Mouse (Mus musculus) spleen, adult 12 weeks (tissue): ENCODE results near the gene Sdk2.

Source experiments
- DNase-seq: peaks from one replicate; pipeline ENCODE4 v3.0.0; 2022; ENCODE audit warnings: low spot score

Sdk2 gene

GRCm38 (mm10) chr11:113991886-113992285 is 75.0 kb downstream of the Sdk2 start:
- no peak for DNase-seq

GRCm38 (mm10) chr11:113990466-113990865 is 76.4 kb downstream of the Sdk2 start:
- no peak for DNase-seq

GRCm38 (mm10) chr11:113990065-113990464 is 76.8 kb downstream of the Sdk2 start:
- DNase-seq = no peak

- no peak for DNase-seq
Measured at GRCm38 (mm10) chr11:113985826-113986416, 80.9 kb downstream of the Sdk2 start.

GRCm38 (mm10) chr11:113981732-113982503 is 84.9 kb downstream of the Sdk2 start:
- no peak for DNase-seq

- no peak for DNase-seq
Measured at GRCm38 (mm10) chr11:113981088-113981487, 85.8 kb downstream of the Sdk2 start.

- DNase-seq = no peak
Measured at GRCm38 (mm10) chr11:113978318-113978717, 88.5 kb downstream of the Sdk2 start.

- DNase-seq = no peak
Measured at GRCm38 (mm10) chr11:113975667-113975970, 91.2 kb downstream of the Sdk2 start.

GRCm38 (mm10) chr11:113974876-113975666 is 91.8 kb downstream of the Sdk2 start:
- DNase-seq = no peak

GRCm38 (mm10) chr11:113972517-113972872 is 94.4 kb downstream of the Sdk2 start:
- DNase-seq = no peak

GRCm38 (mm10) chr11:113971609-113972516 is 95.0 kb downstream of the Sdk2 start:
- no peak for DNase-seq

GRCm38 (mm10) chr11:113970026-113970425 is 96.8 kb downstream of the Sdk2 start:
- DNase-seq = no peak

GRCm38 (mm10) chr11:113965214-113965613 is 101.6 kb downstream of the Sdk2 start:
- DNase-seq = no peak

- DNase-seq = no peak
Measured at GRCm38 (mm10) chr11:113962751-113963150, 104.1 kb downstream of the Sdk2 start.

- no peak for DNase-seq
Measured at GRCm38 (mm10) chr11:113951616-113951988, 115.2 kb downstream of the Sdk2 start.

GRCm38 (mm10) chr11:113950904-113951615 is 115.8 kb downstream of the Sdk2 start:
- DNase-seq = no peak

GRCm38 (mm10) chr11:113948676-113949075 is 118.2 kb downstream of the Sdk2 start:
- no peak for DNase-seq

- DNase-seq = no peak
Measured at GRCm38 (mm10) chr11:113942101-113942735, 124.6 kb downstream of the Sdk2 start.

GRCm38 (mm10) chr11:113933678-113934077 is 133.2 kb downstream of the Sdk2 start:
- DNase-seq = no peak

GRCm38 (mm10) chr11:113932909-113933308 is 133.9 kb downstream of the Sdk2 start:
- no peak for DNase-seq

GRCm38 (mm10) chr11:113931701-113932100 is 135.1 kb downstream of the Sdk2 start:
- no peak for DNase-seq
